Mouse (Mus musculus) brain, adult 2 months (tissue): Measurements from ENCODE around the gene Twf2.

Source experiments
- DNase-seq: peaks from one replicate; pipeline ENCODE4 v3.0.0; 2011; ENCODE audit warnings: low read depth, low spot score

Gene Twf2

DNA sequence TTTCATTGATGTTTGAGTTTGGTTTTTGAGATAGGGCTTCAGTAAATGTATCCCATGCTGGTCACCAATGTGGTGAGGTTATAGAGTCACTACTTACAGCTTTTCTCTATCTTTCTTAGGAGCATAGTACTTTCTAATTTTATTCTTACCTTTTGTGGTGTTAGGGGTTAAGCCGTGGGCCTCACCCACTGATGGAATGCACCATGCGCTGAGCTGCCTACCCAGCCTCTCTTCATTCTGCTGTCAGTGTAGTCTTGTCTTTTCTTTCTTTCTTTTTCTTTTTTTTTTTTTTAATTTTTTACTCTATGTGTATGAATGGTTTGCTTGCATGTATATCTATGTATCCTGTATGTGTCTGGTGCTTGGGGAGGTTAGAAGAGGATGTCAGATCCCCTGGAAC, 23.5 kb upstream of the Twf2 start:
- DNase-seq = no peak

DNA sequence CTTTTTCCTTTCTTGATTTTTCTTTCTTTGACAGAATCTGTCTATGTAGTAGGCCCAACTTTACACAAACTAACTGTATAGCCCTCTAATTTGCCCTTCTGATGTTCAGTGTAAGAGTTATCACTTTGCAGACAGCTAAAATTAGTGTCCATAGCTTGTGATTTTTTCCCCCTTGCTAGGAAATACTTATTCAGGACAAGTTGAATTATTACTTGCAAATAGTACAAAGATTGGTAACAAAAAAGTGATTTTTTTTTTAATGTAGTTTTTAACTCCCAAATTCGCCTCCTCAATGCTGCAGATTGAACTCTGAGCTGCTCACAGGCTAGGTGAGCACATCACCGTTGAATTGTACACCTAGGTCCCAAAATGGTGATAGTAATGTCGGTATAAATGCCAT, 22.9 kb upstream of the Twf2 start:
- DNase-seq = no peak

DNA sequence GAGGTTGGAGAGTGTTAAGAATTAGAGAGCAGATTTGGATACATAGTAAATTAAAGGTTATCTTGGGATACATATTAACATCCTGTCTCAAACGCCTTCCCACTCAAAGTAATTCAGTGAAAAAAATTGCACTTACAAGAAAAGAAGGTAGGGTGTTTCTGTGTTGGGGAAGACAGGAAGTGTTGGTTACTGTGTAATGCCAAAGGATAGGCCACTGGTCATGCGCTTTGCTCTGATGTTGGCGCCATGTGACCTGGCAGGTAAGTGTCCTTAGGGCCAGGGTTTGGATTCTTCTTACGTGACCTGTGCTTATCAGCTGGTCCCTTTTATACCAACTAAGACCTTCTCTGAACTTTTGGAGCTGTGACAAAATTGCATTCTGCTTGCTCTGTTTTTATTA, 20.8 kb upstream of the Twf2 start:
- DNase-seq = no peak

DNA sequence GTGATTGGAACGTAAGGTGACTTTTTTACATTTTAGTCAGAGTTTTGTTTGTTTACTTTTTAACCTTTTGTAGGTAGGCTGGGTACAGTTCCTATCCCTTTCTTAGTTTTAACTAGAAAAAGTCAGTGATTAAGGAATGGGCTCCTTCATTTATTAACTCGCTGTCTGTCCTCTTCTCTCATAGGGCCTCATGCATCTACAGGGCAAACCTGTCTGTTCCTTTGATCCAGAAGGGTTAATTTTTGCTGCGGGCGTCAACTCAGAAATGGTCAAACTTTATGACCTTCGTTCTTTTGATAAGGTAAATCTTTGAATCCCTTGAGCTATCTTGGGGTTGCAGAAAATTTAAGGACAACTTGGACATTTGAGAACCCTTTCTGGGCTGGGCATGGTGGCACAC, 18.9 kb upstream of the Twf2 start:
- no peak for DNase-seq

DNA sequence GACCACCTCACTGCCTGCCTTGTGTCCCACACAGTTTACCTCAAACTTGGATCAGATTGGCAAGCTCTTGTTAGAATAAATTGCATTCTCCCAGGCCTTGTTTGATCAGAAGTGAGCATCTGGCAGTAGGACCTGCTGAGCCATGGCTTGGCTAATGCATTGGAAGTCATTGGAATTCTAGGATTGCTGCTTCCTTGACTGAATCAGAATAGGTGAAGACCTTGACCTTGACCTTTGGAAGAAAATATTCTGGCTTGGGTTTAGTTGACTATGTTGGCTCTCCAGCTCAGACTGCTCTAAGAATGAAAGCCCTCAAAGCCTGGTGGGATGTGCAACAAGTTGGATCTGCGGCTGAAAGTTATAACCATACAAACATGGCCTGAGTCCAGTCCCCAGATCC, 11.6 kb upstream of the Twf2 start:
- DNase-seq = no peak

DNA sequence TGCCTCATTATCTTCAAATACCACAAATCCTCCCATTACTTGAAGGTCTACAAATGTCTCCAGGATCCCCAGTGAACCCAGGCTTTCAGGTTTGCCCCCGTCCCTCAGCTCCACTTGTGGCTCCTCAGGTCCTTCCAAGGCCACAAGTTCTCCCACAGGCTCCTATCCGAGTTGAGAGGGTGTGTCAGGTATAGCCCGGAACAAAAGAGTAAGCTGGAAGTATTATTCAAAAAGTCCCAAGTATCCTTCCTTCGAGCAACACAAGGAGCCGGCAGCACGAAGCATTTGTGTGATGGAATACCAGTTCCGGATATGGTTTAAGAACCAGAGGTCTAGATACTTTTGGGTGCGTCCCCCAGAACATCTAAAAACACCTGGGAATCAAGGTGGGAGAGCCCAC, 10.9 kb upstream of the Twf2 start:
- DNase-seq = no peak

DNA sequence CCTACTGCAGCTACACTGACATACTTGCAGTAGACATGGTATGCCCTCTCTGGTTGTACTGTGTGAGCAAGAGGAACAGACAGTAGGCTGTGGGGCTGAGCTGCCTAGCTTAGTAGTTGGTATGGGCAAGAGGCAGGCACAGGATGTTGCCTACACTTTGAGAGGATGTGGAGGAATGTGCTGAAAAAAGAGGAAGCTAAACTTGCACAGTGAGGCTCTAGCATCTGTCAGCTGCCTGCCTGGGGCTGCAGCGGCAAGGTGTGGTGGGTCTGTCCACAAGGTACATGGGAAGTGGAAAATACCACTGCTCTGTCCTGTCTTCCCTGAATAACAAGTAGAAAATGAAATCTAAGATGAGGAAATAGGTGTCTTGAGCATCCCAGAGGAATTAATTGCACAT, 9.9 kb upstream of the Twf2 start:
- peak; percentile 74 for DNase-seq

DNA sequence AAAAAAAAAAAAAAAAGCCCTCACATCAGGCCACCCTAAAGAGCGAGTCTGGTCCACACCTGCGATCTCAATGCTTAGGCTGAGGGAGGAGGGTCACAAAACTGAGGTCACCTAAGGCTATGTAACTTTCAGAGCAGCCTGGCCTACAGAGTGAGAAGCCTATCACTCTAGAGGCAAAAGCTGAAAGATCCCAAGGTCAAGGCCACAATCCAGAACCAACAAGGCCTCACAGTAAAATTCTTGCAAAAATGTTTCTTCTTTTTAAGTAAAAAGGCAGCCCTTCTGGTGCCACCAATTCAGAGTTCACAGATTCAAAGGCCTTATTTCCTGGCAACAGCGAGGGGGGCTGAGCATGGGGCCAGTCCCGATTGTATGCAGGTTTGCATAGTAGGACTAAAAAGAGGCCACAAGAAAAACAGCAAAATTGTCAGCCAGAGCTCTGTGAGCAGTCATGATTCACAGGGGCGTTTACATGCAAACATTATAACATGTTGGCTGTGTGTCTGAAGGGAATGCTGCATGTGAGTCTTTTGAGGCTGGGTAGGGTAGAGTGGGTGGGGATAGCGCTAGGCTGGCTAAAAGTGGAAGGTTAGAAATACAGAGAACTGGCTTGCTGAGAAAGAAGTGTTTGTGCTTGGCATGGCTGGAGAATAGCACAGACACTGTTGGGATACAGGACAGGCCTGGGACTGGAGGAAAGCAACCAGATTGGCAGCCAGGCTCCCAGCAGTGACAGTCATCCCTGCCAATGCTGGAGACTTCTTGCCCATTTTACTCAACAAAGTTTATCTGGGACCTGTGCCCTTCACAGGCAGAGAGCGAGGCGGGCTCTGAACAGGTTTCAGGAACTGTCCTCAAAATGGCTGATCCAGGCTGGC, 8.7 kb upstream of the Twf2 start:
- peak; percentile 74 for DNase-seq

DNA sequence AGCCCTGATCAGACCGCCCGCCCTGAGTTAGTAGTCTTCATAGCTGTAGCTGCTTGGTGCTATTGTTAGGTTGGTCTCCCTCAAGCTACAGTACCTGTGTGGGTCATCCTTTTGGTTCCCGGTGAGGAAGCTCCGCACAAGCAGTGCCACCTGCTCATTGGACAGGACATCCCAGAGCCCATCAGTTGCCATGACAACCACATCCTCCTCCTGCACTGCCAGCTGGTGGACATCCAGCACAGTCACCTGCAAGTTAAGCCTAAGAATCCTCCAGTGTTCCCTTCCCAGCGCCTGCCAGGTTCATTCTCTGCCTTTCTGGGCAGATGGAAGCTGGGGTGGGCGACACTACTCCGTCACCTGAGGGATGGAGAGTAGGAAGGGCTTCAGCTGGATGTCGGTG, 7.2 kb upstream of the Twf2 start:
- DNase-seq = peak; percentile 95

DNA sequence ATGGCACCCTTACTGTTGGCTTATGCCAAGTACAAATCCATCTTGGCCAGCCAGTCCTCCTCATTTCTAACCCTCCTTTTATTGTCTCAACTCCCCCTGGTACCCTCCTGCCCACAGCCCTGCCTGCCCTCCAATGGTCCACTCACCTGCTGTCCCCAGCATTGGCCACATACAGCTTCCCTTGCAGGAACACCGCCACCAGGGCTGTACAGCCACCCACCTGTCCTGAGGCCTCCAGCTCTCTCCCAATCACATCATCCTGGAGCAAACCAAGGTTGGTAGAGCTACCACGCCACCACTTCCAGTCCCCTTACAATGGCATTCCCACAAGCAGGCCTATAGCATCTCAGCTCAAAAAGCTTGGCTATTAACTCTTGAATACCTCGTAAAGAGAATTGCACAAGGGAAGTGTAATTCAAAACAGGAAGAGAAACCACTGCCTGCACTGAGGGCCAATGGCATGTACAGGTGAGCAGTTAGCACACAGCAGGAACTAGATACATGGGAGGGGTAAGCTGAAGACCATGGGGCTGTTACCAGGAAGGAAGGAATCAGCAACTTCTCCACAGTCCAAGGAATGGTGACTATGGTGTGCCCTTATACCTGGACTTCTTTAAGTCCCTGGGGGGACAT, 5.7 kb upstream of the Twf2 start:
- no peak for DNase-seq

DNA sequence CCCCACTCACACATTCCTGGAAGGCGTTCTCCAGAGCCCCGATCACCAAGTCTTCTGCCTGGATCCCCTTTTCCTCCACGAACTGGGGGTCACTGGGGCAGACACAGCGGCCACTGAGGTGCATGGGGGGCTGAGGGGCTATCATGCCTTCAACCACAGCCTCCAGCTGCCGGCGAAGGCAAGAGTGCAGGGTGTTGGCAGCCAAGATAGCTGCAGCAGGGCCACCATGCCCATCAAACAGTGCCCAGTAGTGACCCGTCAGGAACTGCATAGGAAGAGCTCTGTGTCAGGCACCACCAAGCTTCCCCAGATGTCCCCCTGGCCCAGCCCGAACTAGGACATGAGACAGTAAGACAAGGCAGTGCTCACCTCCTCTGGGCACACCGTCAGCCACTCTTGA, 5.2 kb upstream of the Twf2 start:
- no peak for DNase-seq

DNA sequence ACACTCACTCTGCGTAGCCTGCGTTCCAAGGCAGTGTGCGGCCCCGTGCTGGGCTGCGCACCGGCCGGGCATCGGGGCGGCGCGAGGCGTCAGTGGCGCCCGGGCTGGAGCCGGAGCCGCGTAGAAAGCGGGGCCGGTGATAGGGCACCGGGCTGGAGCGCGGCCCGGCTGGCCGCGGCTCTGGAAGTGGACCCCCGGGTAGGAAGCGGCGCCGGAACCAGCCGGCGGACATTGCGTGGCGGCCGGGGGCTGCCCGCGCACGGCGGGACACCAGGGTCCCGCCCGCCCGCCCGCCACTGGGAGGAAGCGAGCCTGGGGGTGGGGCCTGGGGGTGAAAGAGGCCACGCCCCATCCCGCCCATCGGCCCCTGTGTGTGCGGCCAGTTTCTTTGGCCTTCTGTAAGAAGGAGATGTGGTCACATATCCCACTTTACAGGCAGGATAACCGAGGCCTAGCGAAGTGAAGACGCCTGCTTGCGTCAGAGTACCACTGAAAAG, 3.9 kb upstream of the Twf2 start:
- DNase-seq = peak; percentile 74

DNA sequence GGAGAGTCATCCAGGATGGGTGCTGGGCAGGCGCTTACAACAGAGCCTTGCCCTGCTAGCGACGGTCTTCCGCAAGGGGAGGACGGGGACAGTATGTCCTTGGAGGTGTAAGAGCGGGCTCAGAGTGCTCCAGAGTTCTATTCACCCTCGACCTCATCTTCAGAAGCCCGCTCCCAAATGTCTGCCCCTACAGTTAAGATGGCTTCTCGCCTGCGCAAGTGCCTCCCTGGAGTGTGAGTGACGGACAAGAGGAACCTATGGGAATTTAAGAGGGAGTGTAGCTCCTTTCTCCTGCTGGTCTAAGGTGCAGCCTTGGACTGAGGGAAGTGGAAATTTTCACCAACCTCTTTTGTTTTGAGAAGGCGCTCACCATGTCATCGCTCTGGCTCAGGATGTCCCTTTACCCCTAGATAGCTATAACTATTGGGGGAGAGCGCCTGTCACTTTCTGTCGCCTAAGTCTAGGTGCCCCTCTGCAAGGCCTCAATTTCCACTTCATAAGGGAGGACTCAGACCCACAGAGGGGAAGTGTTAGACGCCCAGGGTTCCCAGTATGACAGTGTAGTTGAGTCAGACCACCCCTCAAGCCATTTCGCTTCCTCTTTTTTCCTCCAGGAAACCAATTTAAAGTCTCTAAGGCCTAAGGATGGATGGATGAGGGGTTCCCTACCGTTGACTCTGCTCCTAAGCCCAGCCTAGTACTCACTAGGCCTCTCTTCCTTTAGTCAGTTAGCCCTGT, 3.2 kb upstream of the Twf2 start, which contains the start of gene Ppm1m:
Ppm1m (minus strand) TSS at position 212 of the 738 bp plus-strand sequence.
- peak; percentile 40 for DNase-seq

DNA sequence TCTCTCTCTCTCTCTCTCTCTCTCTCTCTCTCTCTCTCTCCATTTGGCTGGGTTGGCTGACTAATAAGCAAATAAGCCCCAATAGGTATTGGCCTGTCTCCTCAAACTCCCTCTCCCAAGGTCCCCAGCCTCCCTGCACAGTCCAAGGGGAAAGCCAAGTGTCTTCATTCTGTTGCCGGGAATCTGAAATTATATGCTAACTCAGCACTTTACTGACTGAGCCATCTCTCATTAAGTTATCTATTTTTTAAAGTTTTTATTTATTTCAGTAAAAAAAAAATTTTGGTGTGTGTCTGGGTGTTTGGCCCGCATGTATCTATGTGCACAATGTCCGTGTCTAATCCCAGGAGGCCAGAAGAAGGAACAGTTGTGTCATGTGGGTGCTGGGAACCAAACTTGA, 1.0 kb upstream of the Twf2 start:
- DNase-seq = no peak

DNA sequence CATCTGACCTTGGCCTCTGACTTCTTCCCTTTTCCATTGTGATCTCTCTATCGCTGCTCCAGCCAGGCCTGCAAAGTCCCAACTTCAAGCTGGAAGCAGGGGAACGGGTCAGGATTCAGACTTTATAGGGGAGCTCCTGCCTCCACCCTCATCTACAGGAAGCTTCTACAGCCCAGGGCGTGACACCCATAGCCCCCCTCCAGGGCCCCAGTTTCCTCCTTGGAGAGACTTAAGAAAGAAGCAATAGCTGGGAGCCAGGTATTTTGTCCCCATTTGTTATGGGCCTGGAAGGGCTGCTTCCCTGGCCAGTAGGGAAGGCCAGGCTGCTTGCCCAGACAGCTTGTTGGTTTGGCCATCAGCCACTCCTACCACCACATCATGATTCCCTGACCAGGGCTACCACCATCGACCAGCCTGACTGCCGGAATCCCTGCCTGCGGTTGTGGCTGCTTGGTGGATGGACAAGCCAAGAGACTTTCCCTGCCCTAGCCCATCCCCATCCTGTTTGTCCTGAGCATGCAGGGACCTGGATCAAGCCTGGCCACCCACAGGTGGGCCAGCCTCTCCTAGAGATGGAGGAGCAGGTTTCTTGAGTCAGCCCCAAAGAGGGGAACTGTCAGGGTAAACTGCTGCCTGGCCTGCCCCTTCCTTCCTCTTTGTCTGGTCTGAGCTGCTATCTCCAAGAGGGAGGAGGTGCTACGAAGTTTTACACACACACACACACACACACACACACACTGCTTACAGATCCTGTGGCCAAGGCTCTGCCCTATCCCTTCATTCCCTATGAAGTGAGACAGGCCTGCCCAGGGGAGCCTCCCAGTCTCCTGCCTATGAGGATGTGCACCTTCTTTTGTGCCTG, 1.3 kb downstream of the Twf2 start:
- DNase-seq = peak; percentile 87

DNA sequence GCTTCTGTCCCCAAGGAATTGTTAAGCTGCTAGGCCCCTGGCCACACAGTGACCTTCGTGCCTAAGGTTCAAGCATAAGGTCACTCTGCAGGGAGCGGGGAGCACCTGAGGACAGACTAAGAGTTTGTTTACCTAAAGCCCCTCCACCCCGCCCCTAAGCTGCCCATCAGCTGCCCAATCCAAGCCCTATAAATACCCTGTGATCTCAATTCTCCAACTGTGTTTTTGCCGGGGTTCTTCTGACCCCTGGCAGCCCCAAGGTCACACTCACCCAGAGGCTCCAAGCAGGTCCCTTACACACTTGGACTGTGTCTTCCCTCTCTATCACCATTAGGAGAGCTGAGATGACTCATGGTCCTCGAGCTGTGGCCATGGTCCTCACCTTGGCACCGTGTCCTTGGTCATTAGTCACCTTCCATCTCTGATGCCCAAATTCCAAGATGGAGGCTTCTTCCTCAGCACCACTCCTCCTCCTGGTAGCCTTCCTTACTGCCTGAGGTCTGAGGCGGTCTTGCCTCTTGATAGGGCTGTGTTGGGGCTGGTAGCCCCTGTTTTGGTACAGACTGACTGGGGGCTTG, 2.9 kb downstream of the Twf2 start:
- DNase-seq = peak; percentile 51

DNA sequence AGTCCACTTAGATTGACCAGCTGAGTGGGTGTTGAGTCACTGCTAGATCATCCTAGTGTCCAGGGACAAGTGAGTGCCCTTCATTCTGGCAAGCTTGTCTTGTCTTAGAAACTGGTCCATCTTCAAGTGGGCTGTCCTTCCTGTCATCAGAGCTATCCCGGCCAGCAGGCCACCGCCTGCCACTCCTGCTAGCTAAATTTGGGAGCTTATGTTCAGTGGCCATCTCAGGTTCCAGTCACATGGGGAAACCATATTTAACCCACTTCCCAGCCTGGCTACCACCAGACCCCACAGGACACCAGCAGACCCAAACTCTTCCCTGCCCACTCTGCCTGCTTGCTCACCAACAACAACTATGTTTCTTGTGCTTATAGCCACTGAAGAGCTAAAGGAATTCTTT, 3.6 kb downstream of the Twf2 start:
- DNase-seq = no peak

DNA sequence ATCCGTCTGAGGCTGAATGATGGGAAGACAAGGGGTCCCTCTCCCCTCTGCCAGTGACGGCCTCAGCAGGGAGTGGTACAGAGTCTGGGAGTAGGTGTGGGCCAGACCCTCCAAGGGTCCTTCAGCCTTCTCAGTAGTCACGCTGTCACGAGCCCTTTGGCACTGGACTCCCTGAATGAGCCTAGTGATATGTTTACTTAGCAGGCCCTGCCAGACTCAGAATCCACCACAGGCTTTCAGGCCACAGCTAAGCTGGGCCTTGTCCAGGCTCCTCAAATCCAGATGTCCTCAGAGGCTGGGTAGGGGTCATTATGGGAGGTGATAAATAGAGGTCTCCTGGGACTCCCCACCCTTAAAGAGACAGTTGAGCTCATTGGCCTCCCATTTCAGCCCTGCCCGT, 5.3 kb downstream of the Twf2 start:
- DNase-seq = no peak

DNA sequence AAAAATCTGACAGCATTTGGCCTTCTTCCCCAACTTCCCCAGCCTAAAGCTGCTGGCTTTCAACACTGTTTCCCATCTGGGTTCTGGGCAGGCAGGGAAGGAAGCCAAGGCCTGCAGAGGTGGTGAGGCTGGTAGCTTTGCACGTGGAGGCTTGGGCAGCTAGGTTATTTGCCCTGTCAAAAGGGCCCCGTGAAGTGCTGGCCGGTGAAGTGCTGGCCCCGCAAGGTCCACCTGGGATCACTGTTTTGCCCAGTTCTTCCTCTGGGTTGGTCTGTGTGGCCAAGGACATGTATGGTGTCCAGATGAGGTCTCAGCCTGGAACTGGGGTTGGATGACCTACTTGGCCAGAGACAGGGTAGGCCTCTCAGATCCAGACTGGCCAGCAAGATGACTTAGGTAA, 7.0 kb downstream of the Twf2 start:
- no peak for DNase-seq

DNA sequence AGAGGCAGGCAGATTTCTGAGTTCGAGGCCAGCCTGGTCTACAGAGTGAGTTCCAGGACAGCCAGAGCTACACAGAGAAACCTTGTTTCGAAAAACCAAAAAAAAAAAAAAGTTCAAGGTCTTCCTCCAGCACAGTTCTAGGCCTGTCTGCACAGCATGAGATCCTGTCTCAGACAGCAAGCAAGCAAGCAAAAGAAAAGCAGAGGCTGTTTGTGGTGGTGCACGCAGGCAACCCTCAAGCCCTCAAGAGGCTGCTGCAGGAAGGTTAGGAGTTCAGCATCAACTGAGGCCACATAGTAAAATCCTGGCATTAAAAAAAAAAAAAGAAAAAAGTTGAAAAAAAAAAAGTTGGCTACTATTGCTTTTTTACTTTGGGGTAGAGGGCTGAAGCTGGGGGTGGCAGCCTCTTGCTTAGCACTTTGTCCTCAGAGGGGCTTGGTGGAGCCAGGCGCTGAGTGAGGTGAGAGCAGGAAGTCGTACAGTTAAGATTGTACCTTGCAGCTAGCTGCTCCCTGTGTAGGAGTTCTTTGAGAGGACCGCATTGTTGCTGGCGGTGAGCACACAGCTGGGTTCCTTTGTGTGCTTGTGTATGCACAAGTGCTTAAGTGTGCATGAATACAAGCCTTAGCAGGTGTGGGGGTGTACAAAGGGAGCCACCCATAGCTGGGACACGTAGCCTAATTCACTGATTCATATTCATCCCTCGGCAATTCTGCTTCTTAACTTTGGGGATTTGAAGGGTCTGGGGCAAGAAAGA, 8.1 kb downstream of the Twf2 start:
- DNase-seq = peak; percentile 60
